Mouse (Mus musculus) ES-Bruce4 (cell line): ENCODE measurements around the gene Ccdc121. TPM values are rescaled to one million over a fixed set of nuclear protein-coding genes. Genes with fewer than 3 reads are reported as not detected.

Experiments used
- H3K27ac ChIP-seq: 2 replicates; pipeline ENCODE4 v1.5.1; 2012; ENCODE audit warnings: low read length, inconsistent platforms; ENCODE audit not compliant: insufficient read depth
- H3K27me3 ChIP-seq: 2 replicates; pipeline ENCODE4 v1.6.1; 2012; ENCODE audit warnings: mild to moderate bottlenecking, low read length, inconsistent platforms; ENCODE audit not compliant: control insufficient read depth, poor library complexity, insufficient read depth, severe bottlenecking
- H3K36me3 ChIP-seq: 2 replicates; pipeline ENCODE4 v1.6.1; 2012; ENCODE audit warnings: inconsistent platforms, mild to moderate bottlenecking, low read length, moderate library complexity; ENCODE audit not compliant: control insufficient read depth, poor library complexity, insufficient read depth, severe bottlenecking
- H3K4me1 ChIP-seq: one replicate; pipeline ENCODE4 v1.8.1; 2011; ENCODE audit warnings: low read length; ENCODE audit not compliant: control insufficient read depth, insufficient read depth
- H3K4me3 ChIP-seq: 2 replicates; pipeline ENCODE4 v1.5.1; 2011; ENCODE audit warnings: low read depth, mild to moderate bottlenecking, low read length
- H3K9ac ChIP-seq: 2 replicates; pipeline ENCODE4 v1.6.1; 2012; ENCODE audit warnings: low read depth, mild to moderate bottlenecking, inconsistent platforms; ENCODE audit not compliant: poor library complexity, severe bottlenecking
- H3K9me3 ChIP-seq: replicated peaks from 2 replicates; pipeline ENCODE4 v1.6.1; 2012; ENCODE audit warnings: mild to moderate bottlenecking, low read length, inconsistent platforms; ENCODE audit not compliant: control insufficient read depth, poor library complexity, insufficient read depth, severe bottlenecking
- CTCF ChIP-seq: IDR thresholded peaks from one replicate; pipeline ENCODE4 v1.8.1; 2011; ENCODE audit warnings: low read depth, low read length
- EP300 ChIP-seq: IDR thresholded peaks from 2 replicates; pipeline ENCODE4 v1.6.1; 2011; ENCODE audit warnings: low read depth, low read length; ENCODE audit not compliant: insufficient read depth
- POLR2A ChIP-seq: IDR thresholded peaks from one replicate; pipeline ENCODE4 v1.8.1; 2011; ENCODE audit warnings: low read length; ENCODE audit not compliant: insufficient read depth
- polyA plus RNA-seq: library from polyadenylated mRNA; stranded (reverse); fragments of >200 nt; gene quantifications from 2 replicates; pipeline ENCODE4 v1.2.4, GENCODE M21; 2011; ENCODE audit warnings: low read depth; ENCODE audit not compliant: missing spikeins, insufficient read depth, insufficient read length

Ccdc121 gene
- polyA plus RNA-seq, result not detected in 2 replicates

GRCm38 (mm10) chr1:181511307-181511706 is at the start of gene Ccdc121:
Gene Ccdc121, minus strand, starts transcription at chr1:181511451.
- H3K27me3 ChIP-seq, result no peaks in the 10 kb centered on the region
- no peak within 1 kb of the TSS for H3K4me3 ChIP-seq
- H3K9me3 ChIP-seq, result no peaks in the 10 kb centered on the region
- no peak within 1 kb of the TSS for H3K27ac ChIP-seq
- H3K36me3 ChIP-seq, result no peaks in the 10 kb centered on the region
- H3K4me1 ChIP-seq, result no peaks in the 10 kb centered on the region
- TF ChIP-seq CTCF (peak; percentile 30), EP300 (no peak)
- no peak within 1 kb of the TSS for H3K9ac ChIP-seq

- H3K36me3 ChIP-seq, result no peaks in the 10 kb centered on the region
- no peaks in the 10 kb centered on the region for H3K9me3 ChIP-seq
- TF ChIP-seq POLR2A (no peak), CTCF (no peak), EP300 (no peak)
- no peak overlapping the region for H3K9ac ChIP-seq
- no peaks in the 10 kb centered on the region for H3K4me1 ChIP-seq
- no peak overlapping the region for H3K4me3 ChIP-seq
- peaks cover 2% of the 10 kb centered on the region; the same call in 1 of the 2 replicates for H3K27me3 ChIP-seq
- H3K27ac ChIP-seq, result no peak overlapping the region
Measured at GRCm38 (mm10) chr1:181560325-181560724, 49.1 kb upstream of the Ccdc121 start.

GRCm38 (mm10) chr1:181559655-181560054 is 48.4 kb upstream of the Ccdc121 start:
- no peaks in the 10 kb centered on the region for H3K9me3 ChIP-seq
- H3K27ac ChIP-seq, result no peak overlapping the region
- TF ChIP-seq POLR2A (no peak), CTCF (no peak), EP300 (no peak)
- no peak overlapping the region for H3K4me3 ChIP-seq
- no peaks in the 10 kb centered on the region for H3K36me3 ChIP-seq
- no peak overlapping the region for H3K9ac ChIP-seq
- H3K27me3 ChIP-seq, result peaks cover 2% of the 10 kb centered on the region; the same call in 1 of the 2 replicates
- no peaks in the 10 kb centered on the region for H3K4me1 ChIP-seq

GRCm38 (mm10) chr1:181555475-181555874 is 44.2 kb upstream of the Ccdc121 start:
- no peaks in the 10 kb centered on the region; the same call in 1 of the 2 replicates for H3K27me3 ChIP-seq
- no peaks in the 10 kb centered on the region for H3K4me1 ChIP-seq
- no peak overlapping the region for H3K9ac ChIP-seq
- no peaks in the 10 kb centered on the region for H3K9me3 ChIP-seq
- no peak overlapping the region for H3K4me3 ChIP-seq
- H3K36me3 ChIP-seq, result no peaks in the 10 kb centered on the region
- H3K27ac ChIP-seq, result no peak overlapping the region
- TF ChIP-seq EP300, result no peak
- no peak for TF ChIP-seq POLR2A
- TF ChIP-seq CTCF, result no peak

- no peak for TF ChIP-seq CTCF
- TF ChIP-seq EP300, result no peak
- no peak for TF ChIP-seq POLR2A
- H3K9ac ChIP-seq, result no peak overlapping the region
- H3K27me3 ChIP-seq, result no peaks in the 10 kb centered on the region; the same call in 1 of the 2 replicates
- H3K4me1 ChIP-seq, result no peaks in the 10 kb centered on the region
- no peaks in the 10 kb centered on the region for H3K9me3 ChIP-seq
- no peaks in the 10 kb centered on the region for H3K36me3 ChIP-seq
- no peak overlapping the region for H3K4me3 ChIP-seq
- no peak overlapping the region for H3K27ac ChIP-seq
Measured at GRCm38 (mm10) chr1:181552533-181553410, 41.5 kb upstream of the Ccdc121 start.

- no peak overlapping the region for H3K27ac ChIP-seq
- no peak overlapping the region for H3K9ac ChIP-seq
- no peaks in the 10 kb centered on the region for H3K36me3 ChIP-seq
- no peaks in the 10 kb centered on the region for H3K4me1 ChIP-seq
- no peak for TF ChIP-seq EP300
- no peak for TF ChIP-seq POLR2A
- no peak for TF ChIP-seq CTCF
- no peak overlapping the region for H3K4me3 ChIP-seq
- H3K27me3 ChIP-seq, result no peaks in the 10 kb centered on the region; the same call in 1 of the 2 replicates
- no peaks in the 10 kb centered on the region for H3K9me3 ChIP-seq
Measured at GRCm38 (mm10) chr1:181550826-181551225, 39.6 kb upstream of the Ccdc121 start.
